Mouse (Mus musculus) embryonic facial prominence, embryonic 14.5 days (tissue): Measurements from ENCODE around the gene Rab8b. TPM values are rescaled to one million over a fixed set of nuclear protein-coding genes. Genes with fewer than 3 reads are reported as not detected.

Experiments
- ATAC-seq: fragments of 200-750 bp; cut with Nextera tagmentation; 2 replicates; pipeline ENCODE4 v1.8.0; 2017; ENCODE audit warnings: low read depth, moderate number of reproducible peaks, moderate TSS enrichment
- DNase-seq: peaks from one replicate; pipeline ENCODE4 v3.0.0-alpha.2; 2015; ENCODE audit warnings: low spot score
- H3K27ac ChIP-seq: fragments of 300-500 bp; sonication (generic); replicated peaks from 2 replicates; pipeline ENCODE4 v1.5.1; 2014; ENCODE audit warnings: low read depth, mild to moderate bottlenecking, low read length, moderate library complexity
- H3K27me3 ChIP-seq: fragments of 300-500 bp; sonication (generic); replicated peaks from 2 replicates; pipeline ENCODE4 v1.6.1; 2014; ENCODE audit warnings: low read length; ENCODE audit not compliant: control insufficient read depth, insufficient read depth
- H3K36me3 ChIP-seq: fragments of 300-500 bp; sonication (generic); 2 replicates; pipeline ENCODE4 v1.6.1; 2014; ENCODE audit warnings: low read length, mixed read lengths; ENCODE audit not compliant: control insufficient read depth, insufficient read depth
- H3K4me1 ChIP-seq: fragments of 300-500 bp; sonication (generic); 2 replicates; pipeline ENCODE4 v1.6.1; 2014; ENCODE audit warnings: antibody characterized with exemption, low read length; ENCODE audit not compliant: control insufficient read depth, insufficient read depth
- H3K4me2 ChIP-seq: fragments of 300-500 bp; sonication (generic); 2 replicates; pipeline ENCODE4 v1.6.1; 2014; ENCODE audit warnings: low read depth, mild to moderate bottlenecking, low read length, moderate library complexity, mixed read lengths
- H3K4me3 ChIP-seq: fragments of 300-500 bp; sonication (generic); 2 replicates; pipeline ENCODE4 v1.5.1; 2014; ENCODE audit warnings: low read depth, mild to moderate bottlenecking, low read length
- H3K9ac ChIP-seq: fragments of 300-500 bp; sonication (generic); 2 replicates; pipeline ENCODE4 v1.6.1; 2014; ENCODE audit warnings: low read depth, mild to moderate bottlenecking, low read length, moderate library complexity, mixed read lengths
- H3K9me3 ChIP-seq: fragments of 300-500 bp; sonication (generic); 2 replicates; pipeline ENCODE4 v1.6.1; 2016; ENCODE audit warnings: low read length; ENCODE audit not compliant: control insufficient read depth
- WGBS: fragments of 180-500 bp; shearing (Covaris S2); extraction: QIAGEN DNeasy Blood & Tissue Kit; methylation state at CpG from one replicate; pipeline ENCODE4 v1.1.7; 2014; 5-methylcytosine and 5-hydroxymethylcytosine counted together
- polyA plus RNA-seq: library from polyadenylated mRNA; unstranded; fragments of >200 nt; fragmentation: Nextera tagmentation; extraction: Ambion mirVana; gene quantifications from 2 replicates; pipeline ENCODE4 v1.2.1, GENCODE M21; 2014

The Rab8b gene
- polyA plus RNA-seq, 1 experiment from 2014 or later = 15.9 TPM

DNA sequence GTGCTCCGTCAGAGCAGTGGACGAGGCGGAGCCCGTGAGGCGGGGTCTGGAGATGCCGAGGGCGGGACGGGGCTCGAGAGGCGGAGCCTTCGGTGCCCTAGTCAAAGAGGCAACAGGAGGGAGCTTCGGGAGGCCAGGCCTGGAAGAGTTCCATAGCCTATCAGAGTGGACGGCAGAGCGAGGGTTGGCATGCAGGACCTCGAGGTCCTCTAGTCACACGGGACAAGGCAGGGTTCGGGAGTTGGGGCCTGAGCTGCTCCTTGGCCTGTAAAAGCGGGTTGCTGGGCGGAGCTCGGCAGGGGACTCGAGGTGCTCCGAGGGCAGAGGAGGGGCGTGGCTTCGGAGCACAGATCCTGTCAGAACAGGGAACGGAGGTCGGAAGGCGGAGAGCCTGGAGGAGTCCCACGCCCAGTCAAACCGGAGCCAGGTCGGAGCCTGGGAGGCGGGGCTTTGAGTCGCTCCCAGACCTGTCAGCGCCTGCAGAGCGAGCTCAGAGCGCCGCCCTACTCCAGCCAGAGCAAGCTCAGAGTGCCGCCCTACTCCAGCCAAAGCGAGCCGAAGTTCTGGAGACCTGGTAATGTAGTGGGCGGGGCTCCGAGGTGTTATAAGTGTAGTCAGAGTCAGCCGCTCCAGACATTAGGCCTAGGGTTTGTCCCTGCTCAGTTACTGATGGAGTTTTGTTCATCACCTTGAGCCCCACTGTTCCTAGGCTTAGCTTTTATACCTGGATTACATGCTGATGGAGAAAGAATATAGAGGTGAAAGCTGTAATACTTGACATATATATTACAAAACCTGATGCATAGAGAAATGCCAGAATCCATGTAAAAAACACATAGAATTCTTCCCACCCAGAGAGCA, 123.8 kb downstream of the Rab8b start, which contains the start of gene Aph1b:
TSS of gene Aph1b (minus strand) at position 27 of the 861 bp plus-strand sequence.
- H3K36me3 ChIP-seq = no peaks in the 10 kb centered on the region
- H3K9me3 ChIP-seq = no peaks in the 10 kb centered on the region
- no peaks in the 10 kb centered on the region for H3K27me3 ChIP-seq
- H3K4me1 ChIP-seq = peaks cover 7% of the 10 kb centered on the region
- H3K4me2 ChIP-seq = peak within 1 kb of the TSS; percentile 82
- ATAC-seq = peak; percentile 98
- peak within 1 kb of the TSS; percentile 66 for H3K4me3 ChIP-seq
- peak within 1 kb of the TSS; percentile 78 for H3K27ac ChIP-seq
- under 1% methylated on average over 27 of the region's 42 CpGs for WGBS
- peak within 1 kb of the TSS; percentile 77 for H3K9ac ChIP-seq
- peak; percentile 99 for DNase-seq

DNA sequence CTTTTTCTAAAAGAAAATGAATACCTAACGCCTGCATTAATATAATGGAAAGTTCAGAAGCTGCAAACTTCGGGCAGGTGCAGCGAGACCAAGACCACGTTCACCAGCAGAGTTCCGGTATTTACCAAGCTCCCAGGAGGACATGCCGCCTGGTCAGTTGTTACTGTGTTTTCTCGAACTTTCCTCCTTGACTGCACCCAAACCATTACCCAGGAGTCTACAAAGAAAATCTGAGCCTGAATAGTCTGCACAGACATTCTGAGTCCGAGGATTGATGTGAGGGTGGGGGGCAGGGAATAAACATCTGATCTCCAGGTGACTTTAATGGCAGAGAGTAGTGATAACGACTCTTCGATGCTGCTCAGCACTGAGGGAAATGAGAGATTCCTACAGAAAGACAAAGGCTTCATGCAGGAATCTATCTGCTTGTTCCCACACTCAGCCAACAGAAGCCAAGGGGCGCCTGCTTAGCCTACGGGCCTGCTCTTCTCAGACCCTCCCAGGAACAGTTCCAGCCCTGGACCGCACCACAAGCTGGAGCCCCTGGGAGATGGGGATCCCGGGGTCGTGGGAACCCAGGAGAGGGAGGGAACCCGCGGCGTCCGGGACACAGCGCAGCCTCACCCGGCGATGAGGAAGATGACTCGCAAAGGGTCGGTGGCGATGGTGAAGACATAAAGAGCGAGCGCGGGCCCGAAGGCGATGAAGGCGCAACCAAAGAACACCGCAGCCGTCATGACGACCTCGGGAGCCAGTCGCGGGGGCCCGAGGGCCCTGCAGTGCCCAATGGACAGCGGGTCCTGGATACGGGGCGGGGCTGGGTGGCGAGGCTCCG, 124.6 kb downstream of the Rab8b start:
- no peaks in the 10 kb centered on the region for H3K9me3 ChIP-seq
- peak overlapping the region; percentile 78 for H3K27ac ChIP-seq
- peaks cover 7% of the 10 kb centered on the region for H3K4me1 ChIP-seq
- 2% methylated on average over 39 of the region's 43 CpGs for WGBS
- H3K9ac ChIP-seq = peak overlapping the region; percentile 77
- ATAC-seq (peak; percentile 19), DNase-seq (peak; percentile 9)
- peak overlapping the region; percentile 82 for H3K4me2 ChIP-seq
- no peaks in the 10 kb centered on the region for H3K36me3 ChIP-seq
- peak overlapping the region; percentile 66 for H3K4me3 ChIP-seq
- no peaks in the 10 kb centered on the region for H3K27me3 ChIP-seq

Other genes starting within 250 kb of the Rab8b start
- gene Car12, start 206.0 kb downstream of the Rab8b start, polyA plus RNA-seq = 7.7 and 10.3 TPM in 2 replicates
- gene Aph1b, start 124.2 kb downstream of the Rab8b start, polyA plus RNA-seq = 11.0 and 11.7 TPM in 2 replicates
- 0.25 and 0.58 TPM in 2 replicates for gene Gm10647, start 122.6 kb downstream of the Rab8b start, polyA plus RNA-seq
- 3.8 and 4.4 TPM in 2 replicates for gene Aph1c, start 85.0 kb downstream of the Rab8b start, polyA plus RNA-seq
- gene Rps27l, start 26.4 kb upstream of the Rab8b start, polyA plus RNA-seq = 577 and 678 TPM in 2 replicates
- gene Lactb, start 55.8 kb upstream of the Rab8b start, polyA plus RNA-seq = 8.9 and 9.8 TPM in 2 replicates
- gene Tpm1, start 129.7 kb upstream of the Rab8b start, polyA plus RNA-seq = 985 and 1,264 TPM in 2 replicates